Mouse (Mus musculus) naive thymus-derived CD4-positive, alpha-beta T cell, adult 2 months (primary cell): ENCODE results near the gene Ndufs5.

Source experiments
- DNase-seq: peaks from one replicate; pipeline ENCODE4 v3.0.0-alpha.2; 2011; ENCODE audit warnings: low read depth

The Ndufs5 gene

DNA sequence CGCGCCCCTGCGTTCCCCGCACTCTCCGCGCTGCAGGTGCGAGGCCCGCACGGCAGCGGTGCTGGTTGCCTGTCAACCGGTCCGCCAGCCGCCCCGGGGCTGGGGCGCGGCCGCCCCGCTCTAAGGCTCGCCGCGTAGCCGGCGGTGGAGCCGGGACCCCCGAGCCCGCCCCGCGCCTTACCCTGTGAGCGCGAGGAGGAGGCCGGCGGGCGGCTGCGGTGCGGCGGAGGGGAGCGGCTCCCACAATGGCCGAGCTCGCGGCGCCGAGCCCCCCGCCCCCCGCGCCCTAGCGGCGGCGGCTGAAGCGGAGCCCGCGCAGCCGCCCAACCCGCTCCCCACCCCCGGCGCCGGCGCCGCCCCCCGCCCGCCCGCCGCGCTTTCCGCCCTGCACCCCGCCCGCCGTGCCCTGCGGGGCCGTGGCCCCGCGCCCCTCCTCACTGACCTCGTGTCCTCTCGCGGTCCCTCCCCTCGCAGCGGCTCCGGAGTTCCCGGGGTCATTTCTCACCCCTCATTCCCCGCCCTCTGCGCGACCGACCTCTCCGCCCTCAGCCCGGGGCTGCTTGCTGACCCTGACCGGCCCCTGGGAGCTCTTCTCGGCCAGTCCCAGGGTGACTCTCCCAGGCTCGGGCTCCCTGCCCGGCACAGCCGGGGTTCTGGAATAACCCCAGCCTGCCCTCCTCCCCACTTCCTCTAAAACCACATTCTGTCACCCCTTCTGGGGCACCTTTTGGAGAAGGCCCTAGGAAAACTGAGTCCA lies 30.8 kb downstream of the Ndufs5 start:
- peak; percentile 23 for DNase-seq

- DNase-seq: no peak
Observed at GRCm38 (mm10) chr4:123686368-123687024, 31.5 kb downstream of the Ndufs5 start.

DNA sequence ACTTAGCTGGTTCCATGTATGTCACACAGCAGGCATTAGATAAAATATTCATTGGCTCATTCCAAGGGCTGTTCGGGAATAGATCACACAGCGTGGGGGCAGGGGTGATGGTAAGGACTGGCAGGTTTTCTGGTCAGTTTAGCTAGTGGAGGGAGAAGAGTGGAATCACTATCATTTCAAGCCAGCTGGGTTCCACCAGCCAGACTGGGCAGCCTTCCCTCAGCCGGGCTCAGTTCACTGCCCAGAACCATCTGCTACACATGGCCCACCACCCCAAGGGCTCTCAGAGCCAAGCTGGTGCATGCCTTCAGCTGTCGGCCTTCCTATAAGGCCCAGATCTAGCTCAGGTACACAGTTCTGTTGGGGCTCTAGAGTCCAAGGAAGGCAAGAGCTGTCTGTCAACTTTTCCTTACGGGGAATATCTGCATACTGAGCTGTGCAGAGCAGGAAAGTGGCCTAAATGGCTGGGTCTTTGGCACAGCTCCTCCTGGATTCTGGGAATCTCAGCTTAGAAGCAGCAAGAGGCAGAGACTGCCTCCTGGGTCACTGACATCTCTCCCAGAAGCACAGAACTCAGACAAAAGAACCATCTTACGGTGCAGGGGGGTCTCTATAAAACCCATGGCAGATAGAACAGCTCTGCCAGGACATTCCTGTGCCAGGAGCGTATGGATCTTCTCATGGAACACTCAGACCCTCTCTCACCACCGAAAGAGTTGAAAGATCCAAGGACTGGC lies 32.3 kb downstream of the Ndufs5 start:
- DNase-seq: no peak

DNA sequence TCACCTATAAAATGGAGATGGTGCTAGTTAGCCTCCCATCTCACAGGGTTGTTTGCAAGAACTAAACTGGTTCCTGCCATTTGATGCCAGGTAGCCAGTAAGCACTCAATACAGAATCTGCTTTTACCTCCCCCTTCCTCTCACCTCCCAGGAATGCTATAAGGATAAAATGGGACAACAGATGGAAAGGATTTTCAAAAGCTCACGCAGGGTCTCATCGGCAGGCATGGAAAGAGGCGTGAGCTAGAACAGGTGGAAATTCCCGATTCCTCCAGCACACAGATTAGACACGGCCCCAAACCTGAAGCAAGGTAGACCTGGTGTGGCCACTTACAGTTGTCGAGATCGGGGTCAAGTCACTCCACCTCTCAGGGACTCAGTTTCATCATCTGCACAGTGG lies 33.0 kb downstream of the Ndufs5 start:
- no peak for DNase-seq

GRCm38 (mm10) chr4:123684260-123684659 lies 33.7 kb downstream of the Ndufs5 start, which contains the start of gene Macf1:
Gene Macf1 (minus strand): TSS chr4:123684360.
- DNase-seq: no peak

- DNase-seq: no peak
Observed at GRCm38 (mm10) chr4:123682291-123682690, 35.7 kb downstream of the Ndufs5 start.

DNA sequence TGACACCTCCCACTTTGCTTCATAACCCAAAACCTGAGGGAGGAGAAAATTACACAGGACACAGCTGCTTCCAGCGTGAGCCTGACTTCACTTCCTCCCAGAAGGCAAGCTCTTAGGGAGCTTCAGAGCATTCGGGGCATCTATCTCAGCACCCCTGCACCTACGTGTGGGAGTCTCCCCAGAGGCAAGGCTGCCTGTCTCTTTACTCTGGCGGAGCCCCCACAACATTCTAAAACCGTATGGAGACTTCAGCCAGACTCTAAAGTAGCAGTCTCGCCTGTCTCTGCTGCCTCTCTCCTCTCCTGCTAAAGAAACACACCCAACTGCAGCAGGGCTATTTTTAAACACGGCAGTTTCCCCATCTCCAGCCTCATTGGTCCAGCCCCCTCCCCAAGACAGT lies 37.0 kb downstream of the Ndufs5 start:
- no peak for DNase-seq

GRCm38 (mm10) chr4:123677060-123677804 lies 40.8 kb downstream of the Ndufs5 start:
- DNase-seq: no peak

GRCm38 (mm10) chr4:123670598-123670997 lies 47.4 kb downstream of the Ndufs5 start:
- no peak for DNase-seq

DNA sequence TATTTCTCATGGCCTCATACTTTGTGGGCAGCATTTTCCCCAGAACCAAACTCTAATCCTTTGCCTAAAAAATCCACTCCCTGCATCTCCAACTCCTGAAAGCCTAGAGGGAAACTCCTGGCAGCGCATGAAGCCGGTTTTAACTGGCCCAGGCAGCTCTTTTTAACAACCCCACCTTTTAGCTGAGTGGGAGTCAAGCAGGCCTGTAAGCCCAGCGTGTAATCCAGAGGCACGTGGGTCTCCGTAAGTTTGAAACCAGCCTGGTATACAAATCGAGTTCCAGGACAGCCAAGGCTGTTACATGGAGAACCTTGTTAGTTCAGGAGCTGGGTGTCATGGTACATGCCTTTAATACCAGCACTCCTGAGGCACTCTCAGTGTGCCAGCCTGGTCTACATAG lies 48.3 kb downstream of the Ndufs5 start:
- no peak for DNase-seq

DNA sequence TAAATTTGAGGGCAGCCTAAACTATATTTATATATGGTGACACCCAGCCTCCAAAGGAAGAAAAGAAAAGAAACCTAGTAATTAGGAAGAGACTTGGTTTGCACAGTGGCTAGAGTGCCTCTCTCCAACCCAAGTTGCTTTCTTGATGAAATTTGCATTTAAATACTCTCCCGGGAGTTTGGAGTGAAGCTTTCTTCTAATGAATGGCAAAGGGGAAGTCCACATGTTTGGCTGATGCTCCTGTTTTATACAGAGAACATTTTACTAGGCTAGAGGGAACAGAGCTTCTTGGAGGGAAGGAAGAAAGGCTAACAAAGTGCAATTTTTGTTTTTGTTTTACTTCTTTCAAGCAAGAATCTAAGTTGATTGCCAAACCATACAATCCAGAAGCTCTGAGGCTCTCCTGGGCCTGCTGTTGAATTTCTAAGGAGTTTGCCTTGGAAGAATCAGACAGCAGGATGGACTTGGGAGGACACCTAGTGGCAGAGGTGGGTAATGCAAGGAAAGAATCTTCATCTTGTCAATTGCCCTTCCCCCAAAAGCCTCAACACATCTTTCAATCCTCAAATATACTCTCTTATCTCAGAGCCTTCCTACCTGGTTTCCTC lies 50.6 kb downstream of the Ndufs5 start:
- peak; percentile 83 for DNase-seq

- no peak for DNase-seq
Observed at GRCm38 (mm10) chr4:123666517-123666916, 51.5 kb downstream of the Ndufs5 start.

- peak; percentile 13 for DNase-seq
Observed at GRCm38 (mm10) chr4:123665681-123666278, 52.2 kb downstream of the Ndufs5 start.

DNA sequence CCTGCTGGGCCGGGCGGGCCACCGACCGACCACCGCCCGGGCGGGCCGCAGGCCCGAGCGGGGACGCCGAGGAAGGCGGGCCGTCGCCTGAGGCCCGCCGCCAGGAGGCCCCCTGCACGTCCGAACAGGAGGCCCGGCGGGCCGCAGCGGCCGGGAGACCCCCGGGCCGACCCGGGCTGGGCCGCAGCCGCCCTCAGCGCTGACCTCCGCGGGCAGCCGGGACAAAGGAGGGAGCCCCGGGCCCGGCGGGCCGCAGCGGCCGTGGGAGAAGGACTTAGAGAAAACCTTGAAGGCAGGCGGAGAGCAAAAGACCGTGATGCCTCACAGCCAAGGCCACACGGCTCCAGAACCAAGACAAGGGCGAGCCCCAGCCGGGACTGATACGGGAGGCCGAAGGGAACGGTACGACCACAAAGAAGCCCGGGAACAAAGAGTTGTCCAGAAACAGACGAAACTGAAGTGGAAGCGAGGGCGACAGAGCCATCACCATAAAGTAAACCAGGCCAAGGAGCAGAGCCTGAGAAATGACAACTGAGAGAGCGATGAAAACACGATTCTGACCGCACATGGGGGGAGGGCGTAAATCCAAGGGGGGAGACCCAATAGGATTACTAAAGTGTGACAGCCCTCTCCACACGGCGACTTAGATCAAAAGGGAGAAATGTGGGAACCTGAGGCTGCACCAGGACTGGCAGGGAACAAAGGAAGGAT lies 52.9 kb downstream of the Ndufs5 start:
- DNase-seq: peak; percentile 50

DNA sequence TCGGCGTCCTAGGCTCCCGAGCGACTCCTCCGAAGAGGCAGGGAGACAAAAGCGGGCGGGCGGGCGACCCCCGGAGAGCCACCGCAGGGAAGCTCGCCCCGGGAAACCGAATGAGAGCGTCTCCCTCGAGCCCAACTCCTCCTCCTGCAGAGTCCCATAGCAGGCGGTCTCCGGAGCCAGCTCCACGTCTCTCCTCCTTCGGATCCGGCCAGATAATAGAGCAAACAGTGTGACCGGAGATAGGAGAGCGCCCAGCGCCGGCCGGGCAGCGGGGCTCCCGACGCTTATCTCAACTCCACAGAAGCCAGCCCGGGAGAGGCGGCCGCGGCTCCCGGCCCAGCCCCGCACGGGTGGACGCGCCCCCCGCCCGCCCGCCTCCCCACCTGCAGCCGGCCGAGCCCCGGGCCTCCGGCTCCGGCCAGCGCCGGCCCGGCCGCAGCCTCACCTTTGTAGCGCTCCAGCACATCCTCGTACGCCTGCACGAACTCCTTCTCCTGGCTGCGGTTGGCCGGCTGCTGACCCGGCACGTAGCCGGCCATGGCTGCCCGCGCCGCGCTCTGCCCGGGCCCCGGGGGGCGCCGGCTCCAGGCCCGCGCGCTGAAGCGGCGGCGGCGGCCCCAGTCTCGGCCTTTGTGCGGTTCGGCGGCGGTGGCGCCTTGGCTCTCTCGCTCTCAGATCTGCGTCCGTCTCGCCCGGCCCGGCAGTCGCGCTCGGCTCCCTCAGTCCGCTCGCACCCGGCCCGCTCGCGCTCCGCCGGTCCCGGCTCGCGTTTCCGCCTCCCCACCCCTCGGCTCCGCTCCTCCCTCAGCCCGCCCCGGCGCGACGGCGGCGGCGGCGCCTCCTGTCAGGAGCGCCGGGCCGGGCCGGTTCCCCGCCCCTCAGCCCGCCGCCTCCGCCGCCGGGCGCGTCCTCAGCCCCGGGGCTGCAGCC lies 53.7 kb downstream of the Ndufs5 start:
- peak; percentile 67 for DNase-seq

- DNase-seq: no peak
Observed at GRCm38 (mm10) chr4:123663688-123663965, 54.4 kb downstream of the Ndufs5 start.

DNA sequence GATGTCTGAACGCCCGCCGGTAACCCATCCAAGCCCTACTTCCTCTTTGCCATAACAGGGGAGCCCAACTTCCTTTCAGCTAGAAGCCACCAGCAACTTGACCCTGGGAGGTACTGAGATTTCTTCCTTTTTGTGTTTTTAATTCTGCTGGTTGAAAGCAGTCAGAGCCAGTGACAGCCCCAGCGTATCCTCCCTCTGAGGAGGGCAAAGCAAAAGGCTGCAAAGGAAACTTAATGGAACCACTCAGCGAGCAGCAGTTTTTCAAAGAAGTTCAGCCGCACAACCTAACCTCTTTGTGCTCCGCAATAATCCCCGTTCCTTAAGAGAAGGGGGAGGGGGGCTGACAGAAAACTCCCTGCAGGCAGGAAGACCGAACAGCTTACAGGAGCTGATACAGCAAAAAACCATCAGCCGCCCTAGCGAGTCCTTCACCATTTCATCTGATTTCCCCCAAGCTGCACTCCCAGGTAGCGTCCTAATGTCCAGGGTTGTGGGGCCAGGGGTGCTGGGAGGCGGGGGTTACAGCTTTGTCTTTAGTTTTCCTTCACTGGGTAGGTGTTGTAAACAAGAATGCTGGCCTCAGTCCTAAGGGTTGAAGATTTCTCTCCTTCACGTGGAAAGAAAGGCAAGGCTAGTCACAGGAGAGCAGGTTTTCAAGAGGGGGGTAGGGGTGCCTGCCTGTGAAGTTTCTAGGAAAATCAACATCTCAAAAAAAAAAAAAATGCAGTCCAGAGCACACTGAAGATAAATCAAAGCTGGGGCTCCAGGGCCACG lies 54.9 kb downstream of the Ndufs5 start:
- peak; percentile 47 for DNase-seq
